Mouse (Mus musculus): ENCODE measurements around the gene Supt5.

The Supt5 gene

DNA sequence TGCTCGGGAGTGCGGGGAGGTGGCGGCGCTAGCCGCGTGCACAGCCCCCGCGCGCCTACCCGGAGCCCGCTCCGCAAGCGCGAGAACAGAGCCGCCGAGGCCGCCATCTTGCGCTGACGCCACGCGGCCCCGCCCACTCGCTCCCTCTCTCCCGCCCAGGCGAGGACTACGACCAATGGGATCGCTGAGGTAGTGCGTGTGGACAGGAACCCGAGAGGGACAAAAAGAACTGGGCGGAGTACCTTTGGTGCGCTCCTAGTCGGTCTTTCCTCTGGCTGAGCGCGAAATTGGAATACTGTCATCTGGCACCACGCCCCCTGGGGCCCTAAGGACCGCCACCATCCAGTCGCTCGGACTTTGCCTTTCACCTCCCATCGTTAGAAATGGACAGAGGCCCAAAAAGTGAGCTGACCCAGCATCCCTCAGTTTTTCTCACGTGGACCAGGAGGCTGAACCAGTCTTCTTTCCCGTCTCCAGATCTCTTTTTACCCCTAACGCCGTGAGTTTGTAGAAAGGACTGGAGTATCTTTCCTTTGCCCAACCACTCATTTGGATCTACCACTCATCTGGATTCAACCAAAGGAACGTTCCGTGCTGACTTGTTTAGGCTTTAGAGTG, 26.5 kb downstream of the Supt5 start, which contains the start of gene Timm50:
Timm50 (minus strand) TSS at position 147 of the 618 bp plus-strand sequence.
- in situ Hi-C loops (cut with MboI; ENCODE audit: unreplicated experiment in 2 of 2) = loop anchor here in 1 of 2 experiments (25.0 kb wide), 1 partner anchor 650 kb away; the partner anchor contains the start of genes Map3k10 and Ttc9b

DNA sequence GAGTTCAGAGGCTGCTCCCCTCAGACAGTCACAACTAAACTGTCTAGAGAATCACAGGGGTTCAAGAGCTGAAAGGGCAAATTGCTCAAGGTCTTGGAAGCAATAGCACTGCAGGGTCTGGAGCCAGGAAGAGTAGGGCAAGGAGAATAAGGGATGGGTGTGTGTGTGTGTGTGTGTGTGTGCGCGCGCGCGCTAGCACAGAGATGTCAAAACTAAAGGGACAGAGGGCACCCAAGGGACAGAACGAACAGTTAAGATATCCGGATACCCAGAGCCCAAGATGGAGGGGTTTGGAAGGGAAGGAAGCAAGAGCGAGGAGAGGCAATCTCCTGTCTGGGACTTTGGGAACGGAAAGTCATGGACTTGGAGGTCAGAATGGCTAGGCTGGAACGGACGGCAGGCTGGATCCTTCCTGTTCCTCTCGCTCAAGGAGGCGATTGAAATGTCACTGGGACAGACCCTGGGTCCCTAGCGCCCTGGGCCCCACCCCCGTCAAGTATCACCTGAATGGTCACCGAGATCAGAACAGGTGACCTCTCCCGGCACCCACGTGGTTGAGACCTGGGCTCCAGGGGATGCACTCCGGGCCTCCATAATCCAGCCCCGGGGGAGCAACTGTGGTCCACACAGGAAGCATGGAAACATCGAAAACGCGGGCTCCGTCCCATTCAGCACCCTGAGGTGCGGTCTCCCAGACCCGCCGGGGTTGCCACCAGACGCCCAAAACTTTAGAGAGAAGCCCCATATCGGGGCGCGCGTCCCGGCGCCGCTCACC, 27.2 kb downstream of the Supt5 start:
- in situ Hi-C loops (cut with MboI; ENCODE audit: unreplicated experiment in 2 of 2) = loop anchor here in 1 of 2 experiments (25.0 kb wide), 1 partner anchor 649 kb away; the partner anchor contains the start of genes Map3k10 and Ttc9b

DNA sequence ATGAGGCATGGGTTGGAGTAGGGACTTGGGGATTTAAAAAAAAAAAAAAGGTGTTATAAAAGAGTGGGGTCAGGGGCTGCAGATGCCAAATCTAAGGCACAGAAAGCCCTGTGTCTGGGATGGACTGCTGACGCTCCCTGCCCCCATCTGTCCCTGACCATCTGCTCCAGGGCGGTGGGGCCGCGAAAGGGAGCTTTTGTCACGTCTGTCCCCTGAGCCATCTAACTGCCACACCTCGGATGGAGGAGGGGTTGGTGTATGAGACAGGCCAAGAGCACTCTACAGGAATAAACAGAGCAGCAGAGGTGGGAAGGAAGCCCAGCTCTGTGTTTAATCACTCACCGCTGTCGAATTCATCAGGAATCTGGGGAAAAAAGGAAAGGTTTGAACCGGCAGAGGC, 28.8 kb downstream of the Supt5 start:
- in situ Hi-C loops (cut with MboI; ENCODE audit: unreplicated experiment in 2 of 2) = loop anchor here (10.0 to 25.0 kb wide), 2 partner anchors 625 to 647 kb away; partner anchors contain the start of genes Map3k10 (in 1 of the 2), Ttc9b (in 1 of the 2) and Zfp607b (in 1 of the 2)

DNA sequence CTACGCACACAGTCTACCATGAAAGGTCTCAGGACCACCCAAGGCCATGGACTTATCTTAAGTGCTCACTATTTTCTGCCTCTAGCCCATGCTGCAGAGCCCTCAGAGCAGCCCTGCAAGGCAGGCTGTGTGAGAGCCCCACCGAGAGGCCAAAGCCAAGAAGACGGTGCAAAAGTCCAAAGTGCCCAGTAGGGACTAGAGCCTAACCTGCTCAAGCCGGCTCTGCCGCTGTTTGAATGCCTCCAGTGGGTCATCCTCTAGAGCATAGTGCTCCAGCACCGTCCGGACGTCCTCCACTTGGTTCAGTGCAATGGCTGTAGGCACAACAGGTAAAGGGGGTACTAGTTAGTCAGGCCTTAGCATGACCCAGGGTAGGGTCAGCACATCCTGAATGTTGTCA, 32.3 kb downstream of the Supt5 start:
- in situ Hi-C loops (cut with MboI; ENCODE audit: unreplicated experiment in 2 of 2) = loop anchor here (10.0 to 25.0 kb wide), 2 partner anchors 621 to 644 kb away; partner anchors contain the start of genes Map3k10 (in 1 of the 2), Ttc9b (in 1 of the 2) and Zfp607b (in 1 of the 2)

DNA sequence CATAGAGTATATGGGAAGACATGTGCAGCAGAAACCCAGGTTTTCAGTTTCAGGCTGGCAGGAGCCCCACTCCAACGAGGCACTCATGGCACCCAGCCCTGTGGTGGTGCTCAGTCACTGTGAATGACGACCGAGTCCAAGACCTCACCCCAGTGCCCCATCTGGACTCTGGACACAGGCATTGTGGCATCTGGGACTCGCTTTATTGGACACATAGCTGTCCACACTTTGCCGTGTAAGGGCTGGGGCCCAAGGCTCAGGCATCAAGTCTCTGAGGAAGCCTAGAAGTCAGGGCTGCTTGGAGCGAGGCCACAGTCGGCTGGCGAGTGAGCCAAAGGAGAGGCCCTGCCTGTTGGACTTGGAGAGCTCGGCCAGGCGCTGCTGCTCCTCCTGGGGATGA, 32.9 kb downstream of the Supt5 start:
- in situ Hi-C loops (cut with MboI; ENCODE audit: unreplicated experiment in 2 of 2) = loop anchor here (10.0 to 25.0 kb wide), 2 partner anchors 621 to 643 kb away; partner anchors contain the start of genes Map3k10 (in 1 of the 2), Ttc9b (in 1 of the 2) and Zfp607b (in 1 of the 2)

DNA sequence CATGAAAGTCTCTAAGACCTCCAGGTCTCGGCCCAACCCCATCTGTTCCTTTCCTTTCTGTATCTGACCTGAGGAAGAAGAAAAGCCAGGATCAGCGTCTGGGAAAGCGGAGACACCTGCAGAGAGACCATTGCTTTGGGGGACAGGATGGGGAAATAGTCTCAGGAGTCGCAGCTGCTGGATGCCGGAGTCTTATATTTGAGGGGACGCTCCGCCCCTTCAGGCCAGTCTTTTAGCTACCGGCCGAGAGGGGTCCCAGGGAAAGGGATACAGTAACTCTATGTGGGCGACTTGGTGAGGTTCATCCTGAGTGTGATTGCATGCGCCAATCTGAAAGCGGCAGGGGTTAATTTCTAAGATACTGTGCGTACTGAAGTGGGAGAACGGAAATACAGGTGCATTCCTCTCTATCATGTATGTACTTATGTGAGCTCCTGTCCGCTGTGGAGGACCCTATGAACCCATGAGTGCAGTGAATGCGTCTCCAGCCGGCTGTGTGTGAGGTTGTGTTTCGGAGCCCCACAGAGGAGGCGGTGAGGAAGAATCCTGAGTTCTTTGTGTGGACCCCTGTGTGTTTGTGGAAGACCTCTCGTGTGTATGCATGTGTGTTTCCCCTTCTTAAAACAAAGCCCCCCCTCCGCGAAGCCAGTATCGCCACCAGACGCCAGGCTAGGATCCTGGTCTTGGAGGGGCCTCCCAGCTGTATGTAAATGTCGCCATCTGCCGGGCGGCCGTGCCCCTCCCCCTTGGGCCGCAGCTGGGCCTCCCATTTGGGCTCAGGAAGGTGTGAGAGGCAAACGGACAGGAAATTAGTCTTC, 36.7 kb downstream of the Supt5 start, which contains the start of gene Dll3:
Dll3 (minus strand) TSS at position 623 of the 818 bp plus-strand sequence.
- in situ Hi-C loops (cut with MboI; ENCODE audit: unreplicated experiment in 2 of 2) = loop anchor here (5.0 to 25.0 kb wide), 4 partner anchors 155 to 640 kb away; partner anchors contain the start of genes Map3k10 (in 1 of the 2), Ttc9b (in 1 of the 2) and Zfp607b (in 1 of the 2)

DNA sequence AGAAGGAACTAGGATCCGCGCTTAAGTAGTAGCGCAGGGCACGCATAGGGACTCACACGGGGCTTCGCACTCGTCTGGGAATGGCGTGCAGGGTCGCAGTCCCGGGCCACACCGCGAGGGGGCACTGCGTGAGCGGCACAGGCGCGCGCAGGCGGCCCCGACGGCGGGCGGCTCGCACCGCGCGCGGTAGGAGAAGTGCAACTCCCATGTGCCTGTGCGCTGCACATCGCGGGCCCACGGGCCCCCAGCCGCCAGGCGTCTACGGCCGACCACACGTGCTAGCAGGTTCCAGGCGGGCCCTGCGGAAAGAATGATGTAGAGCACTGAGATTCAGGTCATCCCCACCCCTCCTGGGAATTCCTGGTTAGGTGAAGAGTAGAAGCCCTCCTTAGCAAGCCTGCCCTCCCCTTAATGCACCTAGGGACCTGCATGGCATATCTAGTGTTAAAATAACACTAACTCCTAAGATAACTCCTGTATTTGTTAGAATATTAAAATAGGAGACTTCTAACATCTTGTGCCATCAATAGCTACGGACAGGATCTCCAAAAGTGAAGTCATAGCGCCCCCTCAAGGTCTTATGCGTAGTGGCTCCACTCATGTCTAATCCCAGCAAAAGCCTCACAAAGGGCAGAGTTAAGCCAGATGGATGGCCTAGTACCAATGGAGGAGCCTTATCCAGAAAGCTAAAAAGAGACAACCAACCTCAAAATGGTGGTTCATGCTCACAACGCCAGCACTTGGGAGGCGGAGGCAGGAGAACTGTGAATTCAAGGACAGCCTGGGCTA, 39.5 kb downstream of the Supt5 start:
- in situ Hi-C loops (cut with MboI; ENCODE audit: unreplicated experiment in 2 of 2) = loop anchor here in 1 of 2 experiments (10.0 kb wide), 1 partner anchor 244 kb away; the partner anchor contains the start of gene Psmc4

DNA sequence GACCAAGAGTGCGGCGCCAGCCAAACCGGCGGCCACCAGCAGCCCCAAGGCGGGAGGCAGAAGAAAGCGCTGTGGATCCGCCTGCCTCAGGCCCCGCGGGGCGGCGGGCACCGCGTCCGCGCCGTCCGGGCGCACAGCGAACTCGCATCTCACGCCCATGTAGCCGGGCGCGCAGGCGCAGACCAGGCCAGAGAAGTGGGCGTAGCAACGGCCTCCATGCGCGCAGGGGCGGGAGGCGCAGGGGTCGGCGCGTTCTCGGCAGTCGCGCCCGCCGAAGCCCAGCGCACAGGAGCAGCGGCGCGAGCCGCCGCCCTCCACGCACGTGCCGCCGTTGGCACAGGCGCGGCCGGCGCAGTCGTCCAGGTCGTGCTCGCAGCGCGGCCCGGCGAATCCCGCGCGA, 44.1 kb downstream of the Supt5 start:
- in situ Hi-C loops (cut with MboI; ENCODE audit: unreplicated experiment in 2 of 2) = loop anchor here in 1 of 2 experiments (10.0 kb wide), 1 partner anchor 240 kb away; the partner anchor contains the start of gene Psmc4

DNA sequence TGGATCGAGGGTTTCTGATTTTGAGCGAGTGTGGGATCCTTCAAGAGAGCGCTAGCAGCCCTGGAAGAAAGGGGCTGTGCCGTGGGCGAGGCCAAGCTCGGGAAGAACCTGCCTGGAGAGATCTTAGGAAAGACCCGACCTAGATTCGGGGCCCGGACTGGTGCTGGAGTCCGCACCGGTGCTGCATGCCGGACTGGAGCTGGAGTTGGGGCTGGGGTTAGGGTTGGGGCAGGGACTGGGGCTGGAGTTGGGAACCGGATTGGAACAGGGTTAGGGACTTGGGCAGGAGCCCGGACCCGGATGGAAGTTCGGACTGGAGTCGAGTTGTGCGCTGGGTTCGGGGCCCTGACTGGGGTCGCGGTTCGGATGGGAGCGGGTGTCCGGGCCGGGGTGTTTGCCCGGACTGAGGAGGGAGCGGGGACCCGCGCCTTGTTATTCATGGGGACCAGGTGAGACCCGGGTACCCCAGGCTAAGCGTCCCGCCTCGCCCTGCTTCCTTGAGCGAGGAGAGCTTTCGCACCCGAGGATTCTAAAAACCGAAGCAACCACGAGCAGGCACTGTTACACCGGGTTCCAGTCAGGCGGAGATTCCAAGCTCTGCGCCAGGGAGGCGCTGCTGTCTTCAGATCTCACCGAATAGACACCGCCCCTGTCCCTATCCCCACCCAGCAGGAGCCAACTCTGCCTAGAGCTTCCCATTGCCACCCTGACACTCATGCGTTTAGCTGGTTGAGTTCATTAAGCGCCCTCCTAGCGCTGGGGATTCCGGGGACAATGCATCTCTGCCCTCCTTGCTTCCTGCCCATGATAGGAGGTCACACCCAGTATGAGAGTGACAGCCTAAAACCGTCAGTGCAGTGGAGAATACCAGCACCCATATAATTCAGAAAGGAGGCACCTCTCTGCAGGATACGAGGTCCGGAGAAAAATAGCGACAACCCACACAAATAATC, 47.6 kb downstream of the Supt5 start, which contains the start of gene Selenov:
Selenov (minus strand) TSS at position 549 of the 953 bp plus-strand sequence.
- in situ Hi-C loops (cut with MboI; ENCODE audit: unreplicated experiment in 2 of 2) = loop anchor here in 1 of 2 experiments (10.0 kb wide), 1 partner anchor 236 kb away; the partner anchor contains the start of gene Psmc4

DNA sequence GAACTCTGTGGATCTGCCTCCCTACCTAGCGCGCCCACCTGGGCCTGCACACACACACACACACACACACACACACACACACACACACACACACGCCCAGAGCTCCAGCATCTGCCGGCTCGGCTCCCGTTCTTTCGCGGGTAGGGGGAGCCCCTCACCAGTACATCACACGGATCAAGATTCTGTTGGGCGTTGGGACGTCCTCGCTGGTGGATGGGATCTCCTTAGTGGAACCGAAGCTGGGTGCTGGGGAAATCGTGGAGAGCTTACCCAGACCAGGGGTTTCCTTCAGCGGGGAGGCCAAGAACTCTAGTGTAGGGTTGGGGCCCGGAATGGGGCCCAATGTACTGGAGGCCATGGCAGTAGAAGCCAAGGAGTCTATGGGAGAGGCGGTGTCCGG, 48.4 kb downstream of the Supt5 start:
- in situ Hi-C loops (cut with MboI; ENCODE audit: unreplicated experiment in 2 of 2) = loop anchor here in 1 of 2 experiments (10.0 kb wide), 1 partner anchor 235 kb away; the partner anchor contains the start of gene Psmc4

DNA sequence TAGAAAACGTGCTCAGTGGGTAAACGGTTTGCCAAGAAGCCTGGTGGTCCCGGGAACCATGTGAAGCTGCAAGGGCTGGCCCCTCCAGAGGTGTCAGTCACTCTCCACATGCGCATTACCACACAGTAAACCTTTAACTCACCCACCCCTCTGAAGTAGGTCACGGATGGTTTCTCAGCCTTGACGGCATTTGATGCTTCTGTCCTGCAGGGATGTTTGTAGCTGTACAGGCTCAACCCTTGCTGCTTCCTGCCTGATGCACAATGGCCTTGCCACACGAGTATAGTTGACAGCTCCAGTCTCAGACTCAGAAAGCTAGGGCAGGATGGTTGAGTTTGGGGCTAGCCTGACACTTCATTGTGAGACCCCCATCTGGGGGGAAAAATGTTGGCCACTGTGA, 57.9 kb downstream of the Supt5 start:
- in situ Hi-C loops (cut with MboI; ENCODE audit: unreplicated experiment in 2 of 2) = no loop called here

DNA sequence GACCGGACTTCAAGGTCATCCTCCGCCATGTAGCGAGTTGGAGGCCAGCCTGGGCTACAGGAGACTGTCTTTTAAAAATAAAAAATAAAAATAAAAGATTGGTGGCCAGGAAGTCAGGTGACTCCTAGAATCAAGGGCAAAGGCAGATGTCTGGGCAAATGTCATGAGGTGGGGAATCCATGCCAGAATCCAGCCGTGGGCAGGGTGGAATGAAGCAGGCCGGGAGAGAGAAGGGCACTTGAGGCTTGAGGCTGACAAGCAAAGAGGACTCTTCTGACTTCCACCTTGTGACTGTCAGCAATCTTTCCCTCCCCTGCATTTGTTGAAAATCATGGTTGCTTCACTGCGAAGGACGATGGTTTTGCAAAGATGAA, 60.3 kb downstream of the Supt5 start:
- in situ Hi-C loops (cut with MboI; ENCODE audit: unreplicated experiment in 2 of 2) = loop anchor here (5.0 to 10.0 kb wide), 2 partner anchors 67 to 69 kb away; no protein-coding TSS in a partner anchor

DNA sequence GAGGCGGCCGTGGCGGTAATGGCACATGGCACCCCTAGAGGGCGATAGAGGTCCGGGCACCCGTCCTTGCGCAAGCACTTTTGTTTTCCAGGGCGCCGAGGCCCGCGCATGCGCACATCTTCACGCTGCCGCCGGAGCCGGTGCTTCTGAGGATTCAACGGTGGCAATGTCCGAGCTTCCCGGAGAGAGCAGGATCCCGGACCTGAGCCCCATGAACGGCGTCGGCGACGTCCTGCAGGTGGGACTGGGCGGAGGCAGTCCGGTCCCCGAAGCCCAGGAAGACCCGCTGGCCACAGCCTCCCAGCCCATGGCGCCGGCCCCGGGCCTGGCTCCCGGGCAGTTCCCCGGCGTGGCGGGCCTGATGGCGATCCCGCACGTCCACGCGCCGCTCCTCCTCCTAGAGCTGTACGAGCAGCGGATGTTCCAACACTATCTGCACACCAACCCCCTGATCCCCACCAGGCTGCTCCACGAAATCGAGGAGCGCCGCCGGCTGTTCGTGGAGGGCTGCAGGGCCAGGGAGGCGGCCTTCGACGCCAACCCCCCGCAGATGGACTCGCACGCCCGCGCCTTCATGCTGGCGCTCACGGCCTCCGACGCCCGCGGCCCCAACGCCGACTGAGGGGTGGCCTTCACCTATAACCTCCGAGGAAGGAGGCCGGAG, 60.8 kb downstream of the Supt5 start, which contains the start of gene Eid2b:
Eid2b (plus strand) TSS at position 125 of the 664 bp plus-strand sequence.
- in situ Hi-C loops (cut with MboI; ENCODE audit: unreplicated experiment in 2 of 2) = loop anchor here (5.0 to 10.0 kb wide), 2 partner anchors 67 to 70 kb away; no protein-coding TSS in a partner anchor

DNA sequence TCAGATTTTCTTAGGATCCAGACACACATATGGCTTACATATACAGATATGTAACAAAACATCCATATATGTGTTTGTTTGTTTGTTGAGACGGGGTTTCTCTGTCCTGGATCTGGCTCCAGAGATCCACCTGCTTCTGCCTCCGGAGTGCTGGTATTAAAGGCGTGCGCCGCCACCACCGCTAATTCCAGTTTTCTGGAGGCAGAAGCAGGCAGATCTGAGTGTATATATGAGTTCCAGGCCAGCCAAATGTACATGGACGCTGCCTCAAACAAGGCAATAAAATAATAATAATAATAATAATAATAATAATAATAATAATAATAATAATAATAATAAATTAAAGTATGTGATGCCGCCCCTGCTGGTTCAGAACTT, 61.3 kb downstream of the Supt5 start:
- in situ Hi-C loops (cut with MboI; ENCODE audit: unreplicated experiment in 2 of 2) = loop anchor here (5.0 to 10.0 kb wide), 2 partner anchors 68 to 70 kb away; no protein-coding TSS in a partner anchor

DNA sequence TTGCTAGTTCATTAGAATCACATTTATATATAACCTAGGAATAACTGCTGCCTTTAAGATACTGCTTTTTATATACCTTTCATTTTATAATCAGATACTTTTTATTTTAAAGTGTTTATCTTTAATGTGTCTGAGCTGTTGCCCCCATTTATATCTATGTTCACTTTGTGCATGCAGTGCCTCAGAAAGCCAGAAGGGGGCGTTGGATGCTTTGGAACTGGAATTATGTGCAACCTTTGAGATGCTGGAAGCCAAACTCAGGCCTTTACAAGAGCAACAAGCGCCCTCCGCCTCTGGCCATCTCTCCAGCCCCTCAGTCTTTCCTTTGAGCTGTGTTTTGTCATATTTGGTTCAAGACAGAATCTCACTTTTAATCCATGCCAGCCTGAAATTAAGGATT, 66.8 kb downstream of the Supt5 start:
- in situ Hi-C loops (cut with MboI; ENCODE audit: unreplicated experiment in 2 of 2) = loop anchor here in 1 of 2 experiments (10.0 kb wide), 1 partner anchor 73 kb away; no protein-coding TSS in a partner anchor

DNA sequence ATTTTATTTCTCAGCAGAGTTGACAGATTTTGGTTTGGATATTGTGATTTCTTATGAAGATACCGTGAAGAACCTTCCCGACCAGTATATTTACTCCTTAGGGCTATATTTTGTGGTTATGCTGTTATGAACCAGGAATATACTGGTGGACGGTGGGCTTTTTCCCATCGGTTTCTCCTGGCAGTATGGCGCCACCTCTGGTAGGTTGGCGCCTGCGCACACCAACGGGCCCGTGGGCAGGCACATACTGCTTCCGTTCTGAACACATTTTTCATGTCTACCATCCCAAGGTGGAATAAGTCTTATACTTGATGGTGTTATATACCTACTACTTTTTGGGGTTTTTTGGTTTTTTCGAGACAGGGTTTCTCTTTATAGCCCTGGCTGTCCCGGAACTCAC, 69.2 kb downstream of the Supt5 start:
- in situ Hi-C loops (cut with MboI; ENCODE audit: unreplicated experiment in 2 of 2) = no loop called here

DNA sequence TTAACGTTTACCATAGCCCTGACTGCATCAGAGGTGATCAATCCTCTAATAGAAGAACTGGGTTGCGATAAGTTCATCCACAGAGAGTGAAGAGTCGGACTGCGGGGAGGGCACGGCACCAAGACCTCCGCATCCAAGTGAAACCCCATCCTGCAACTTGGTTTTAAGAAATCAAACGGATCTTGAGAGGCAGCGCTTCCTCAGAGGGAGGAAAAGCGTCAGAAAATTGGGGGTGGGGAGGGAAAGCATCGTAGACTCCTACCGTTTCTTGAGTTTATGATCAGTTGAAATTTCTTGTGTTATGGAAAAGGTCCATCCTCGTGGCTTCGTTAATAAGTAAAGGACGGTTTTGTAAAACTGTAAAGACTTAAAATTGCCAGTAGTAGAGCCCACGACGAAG, 70.0 kb downstream of the Supt5 start:
- in situ Hi-C loops (cut with MboI; ENCODE audit: unreplicated experiment in 2 of 2) = no loop called here
